In the genomic region with DNA sequence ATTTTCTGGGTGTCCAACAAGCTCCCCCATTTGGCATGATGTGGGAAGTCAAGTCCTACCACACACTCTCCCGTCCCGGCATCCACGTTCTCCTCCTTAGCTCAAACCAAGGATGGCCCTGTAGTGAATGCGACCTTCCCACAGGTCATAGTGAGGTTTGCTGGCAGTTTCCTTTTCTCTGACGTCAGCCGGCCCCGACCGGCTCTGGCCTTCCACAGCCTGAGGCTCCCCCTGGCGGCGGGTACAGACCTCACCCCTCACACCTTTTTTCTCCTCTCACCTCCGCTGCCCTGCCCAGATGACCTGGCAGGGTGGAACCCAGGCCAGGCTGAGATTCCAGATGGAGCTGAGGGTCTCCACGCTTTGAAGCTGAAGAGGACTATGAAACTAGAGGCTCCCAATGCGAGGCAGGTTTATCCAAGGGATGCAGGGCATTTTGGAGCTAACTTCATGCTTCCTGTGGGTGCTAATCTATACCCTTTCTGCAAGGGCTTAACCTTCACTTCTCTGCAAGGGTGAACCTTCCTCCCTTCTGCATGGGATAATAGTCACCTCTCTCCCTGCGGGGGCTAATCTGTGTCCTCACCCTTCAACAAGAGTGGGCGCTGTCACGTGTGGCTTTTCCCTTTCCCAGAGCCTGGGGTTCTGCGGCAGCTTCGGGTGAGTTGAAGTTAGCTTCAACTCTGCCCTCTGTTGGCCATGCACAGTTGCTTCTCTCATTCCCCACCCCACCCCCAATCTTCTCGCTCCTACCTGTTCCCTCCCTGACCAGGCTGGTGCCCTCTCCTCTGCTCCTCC, we compare ENCODE assay signal across 9 mouse cellular contexts. TPM values are rescaled to one million over a fixed set of nuclear protein-coding genes. Genes with fewer than 3 reads are reported as not detected.
A peak's percentile ranks its signal among the peaks of the same experiment; 100 is the strongest.
DNase-seq lines count a peak whose midpoint lies in the region; ATAC-seq and TF ChIP-seq lines count a peak whose summit lies in the region.
"Had no signal": no experiment of that assay in that cellular context is flagged by ENCODE, and none has a peak within 500 bp of the region (broad histone marks: within the 10 kb centered on the region; RNA-seq: fewer than 3 reads in every experiment).

No protein-coding gene starts in this region.

- peak; percentile 60; the same call in 1 of the 2 replicates for ATAC-seq in liver, embryonic 13.5 days (ENCODE audit: low read depth)

- no peak overlapping the region for H3K9ac ChIP-seq in liver, embryonic 13.5 days
- H3K9ac ChIP-seq: hindbrain, embryonic 15.5 days had no signal

- peak; percentile 95 for DNase-seq in B cell, adult 2 months
- peak; percentile 95 for DNase-seq in ZHBTc4 (ENCODE audit: low read depth, low spot score)
- peak; percentile 60 to 61 for DNase-seq in heart, adult 9 months (ENCODE audit: low spot score in 2 of 2)
- peak; percentile 91 for DNase-seq in kidney, postnatal 10 days
- peak; percentile 60 for DNase-seq in liver, embryonic 13.5 days
- DNase-seq in testis, postnatal 14 days (ENCODE audit: low spot score) = peak; percentile 71

- H3K4me3 ChIP-seq in cortical plate, adult 2 months (ENCODE audit: insufficient read depth, low read length) = no peak overlapping the region
- no peak overlapping the region for H3K4me3 ChIP-seq in liver, embryonic 13.5 days (replicated peaks)
- H3K4me3 ChIP-seq in olfactory bulb, adult 2 months (ENCODE audit: insufficient read depth, low read depth, low read length) = no peak overlapping the region
- H3K4me3 ChIP-seq: hindbrain, embryonic 15.5 days had no signal

- no peak for TF ChIP-seq POLR2A in cortical plate, adult 2 months (IDR thresholded peaks at IDR 0.05; ENCODE audit: extremely low read depth, insufficient read depth, low read length)
- TF ChIP-seq POLR2A in olfactory bulb, adult 2 months (IDR thresholded peaks at IDR 0.05; ENCODE audit: insufficient read depth, low read depth, low read length) = no peak

- WGBS in liver, embryonic 13.5 days (ENCODE audit: insufficient replicate concordance) = 4% methylated on average over 19 of the region's 19 CpGs
- 7% methylated on average over 19 of the region's 19 CpGs for WGBS in olfactory bulb, adult 2 months

- H3K27me3 ChIP-seq in liver, embryonic 13.5 days = no peaks in the 10 kb centered on the region
- H3K27me3 ChIP-seq: hindbrain, embryonic 15.5 days had no signal

- peaks cover 1% of the 10 kb centered on the region; the same call in 1 of the 2 replicates for H3K4me1 ChIP-seq in cortical plate, adult 2 months (ENCODE audit: control insufficient read depth, insufficient read depth, low read length)
- peaks cover 9% of the 10 kb centered on the region; the same call in 1 of the 2 replicates for H3K4me1 ChIP-seq in liver, embryonic 13.5 days (replicated peaks)
- H3K4me1 ChIP-seq in olfactory bulb, adult 2 months (ENCODE audit: control insufficient read depth, insufficient read depth, low read length) = no peaks in the 10 kb centered on the region; the same call in 1 of the 2 replicates
- H3K4me1 ChIP-seq: hindbrain, embryonic 15.5 days had no signal

- H3K4me2 ChIP-seq in liver, embryonic 13.5 days = peak overlapping the region; percentile 0; the same call in 1 of the 2 replicates
- H3K4me2 ChIP-seq: hindbrain, embryonic 15.5 days had no signal

- TF ChIP-seq CTCF in cortical plate, adult 2 months (IDR thresholded peaks at IDR 0.05; ENCODE audit: extremely low read depth, insufficient read depth, low read length) = peak; percentile 47; the same call in 1 of the 2 replicates
- peak; percentile 94 for TF ChIP-seq CTCF in olfactory bulb, adult 2 months (IDR thresholded peaks at IDR 0.05; ENCODE audit: insufficient read depth, low read depth, low read length)

- no peaks in the 10 kb centered on the region for H3K36me3 ChIP-seq in liver, embryonic 13.5 days
- H3K36me3 ChIP-seq: hindbrain, embryonic 15.5 days had no signal

- no peak overlapping the region for H3K27ac ChIP-seq in cortical plate, adult 2 months (ENCODE audit: insufficient read depth, low read length)
- H3K27ac ChIP-seq in liver, embryonic 13.5 days = no peak overlapping the region
- H3K27ac ChIP-seq in olfactory bulb, adult 2 months (ENCODE audit: insufficient read depth, low read depth, low read length) = no peak overlapping the region
- H3K27ac ChIP-seq: hindbrain, embryonic 15.5 days had no signal

- no peaks in the 10 kb centered on the region for H3K9me3 ChIP-seq in liver, embryonic 13.5 days (replicated peaks)
- H3K9me3 ChIP-seq: hindbrain, embryonic 15.5 days had no signal

RNA-seq across cellular contexts. Expression of gene Ifnl3, which starts 5.5 kb away (rescaled TPM):
- not detected in 2 replicates for polyA plus RNA-seq in cortical plate, adult 2 months (2012; rRNA removed)
- not detected in 2 replicates for polyA plus RNA-seq in liver, embryonic 13.5 days (2015; fragmentation: Nextera tagmentation; extraction: Ambion mirVana)
- not detected in 2 replicates for polyA plus RNA-seq in olfactory bulb, adult 2 months (2012; ENCODE audit: insufficient read depth, insufficient read length, low replicate concordance, missing spikeins)
- polyA plus RNA-seq: hindbrain, embryonic 15.5 days had no signal

RNA-seq across cellular contexts. Expression of gene Sycn, which starts 12.6 kb away (rescaled TPM):
- not detected in 2 replicates for polyA plus RNA-seq in cortical plate, adult 2 months (2012; rRNA removed)
- polyA plus RNA-seq in liver, embryonic 13.5 days (2015; fragmentation: Nextera tagmentation; extraction: Ambion mirVana) = not detected in 2 replicates
- polyA plus RNA-seq in olfactory bulb, adult 2 months (2012; ENCODE audit: insufficient read depth, insufficient read length, low replicate concordance, missing spikeins) = not detected in 2 replicates
- polyA plus RNA-seq: hindbrain, embryonic 15.5 days had no signal

RNA-seq across cellular contexts. Expression of gene Ifnl2, which starts 17.9 kb away (rescaled TPM):
- not detected in 2 replicates for polyA plus RNA-seq in cortical plate, adult 2 months (2012; rRNA removed)
- not detected in 2 replicates for polyA plus RNA-seq in liver, embryonic 13.5 days (2015; fragmentation: Nextera tagmentation; extraction: Ambion mirVana)
- not detected in 2 replicates for polyA plus RNA-seq in olfactory bulb, adult 2 months (2012; ENCODE audit: insufficient read depth, insufficient read length, low replicate concordance, missing spikeins)
- polyA plus RNA-seq: hindbrain, embryonic 15.5 days had no signal

RNA-seq across cellular contexts. Expression of gene Nccrp1, which starts 18.9 kb away (rescaled TPM):
- 0.10 and 0.15 TPM in 2 replicates for polyA plus RNA-seq in cortical plate, adult 2 months (2012; rRNA removed)
- polyA plus RNA-seq in liver, embryonic 13.5 days (2015; fragmentation: Nextera tagmentation; extraction: Ambion mirVana) = not detected in 2 replicates
- not detected in 2 replicates for polyA plus RNA-seq in olfactory bulb, adult 2 months (2012; ENCODE audit: insufficient read depth, insufficient read length, low replicate concordance, missing spikeins)
